Mouse (Mus musculus): ENCODE measurements around the gene Cfap97.
"Not testable (repeated sequence)": the region's sequence is repeated elsewhere in the genome, so short reads cannot be mapped to it uniquely, and the experiment has no call there.

Cfap97 gene

GRCm38 (mm10) chr8:46226622-46227021 lies 75.1 kb downstream of the Cfap97 start:
- CTCF ChIA-PET, result no interaction called here

- CTCF ChIA-PET, result not testable (repeated sequence)
Observed at GRCm38 (mm10) chr8:46231968-46232367, 80.4 kb downstream of the Cfap97 start.

- CTCF ChIA-PET, result no interaction called here
Observed at GRCm38 (mm10) chr8:46232798-46233197, 81.2 kb downstream of the Cfap97 start.

GRCm38 (mm10) chr8:46234736-46235135 lies 83.2 kb downstream of the Cfap97 start:
- CTCF ChIA-PET, result no interaction called here

GRCm38 (mm10) chr8:46236441-46237223 lies 85.1 kb downstream of the Cfap97 start:
- CTCF ChIA-PET, result interaction anchor here (0.7 kb wide), 1 partner anchor 252 kb away, joined by 3 read pairs; no protein-coding TSS in a partner anchor

- CTCF ChIA-PET, result interaction anchor here (0.6 kb wide), 1 partner anchor 1016 kb away, joined by 8 read pairs; no protein-coding TSS in a partner anchor
Observed at GRCm38 (mm10) chr8:46241568-46242374, 90.2 kb downstream of the Cfap97 start.

- CTCF ChIA-PET, result interaction anchor here (0.7 kb wide), 1 partner anchor 315 kb away, joined by 7 read pairs; no protein-coding TSS in a partner anchor
Observed at GRCm38 (mm10) chr8:46242946-46243345, 91.4 kb downstream of the Cfap97 start.
